Mouse (Mus musculus): ENCODE measurements around the gene Cept1. TPM values are rescaled to one million over a fixed set of nuclear protein-coding genes. Genes with fewer than 3 reads are reported as not detected.

Cept1 gene
- polyA plus RNA-seq, 1 experiment from 2014 or later = 45.6 TPM

GRCm38 (mm10) chr3:106464750-106465149 lies 82.9 kb downstream of the Cept1 start:
- no peak overlapping the region for H3K27ac ChIP-seq (ENCODE audit: low read depth, low read length)
- no peaks in the 10 kb centered on the region for H3K27me3 ChIP-seq (ENCODE audit: control insufficient read depth, insufficient read depth, low read length)
- H3K4me2 ChIP-seq (ENCODE audit: low read depth, low read length) = no peak overlapping the region
- WGBS = 84% methylated on average over 1 of the region's 1 CpGs
- H3K9ac ChIP-seq (replicated peaks; ENCODE audit: low read depth, low read length) = no peak overlapping the region
- no peaks in the 10 kb centered on the region for H3K9me3 ChIP-seq (ENCODE audit: control insufficient read depth, low read length)
- no peaks in the 10 kb centered on the region for H3K36me3 ChIP-seq (ENCODE audit: control insufficient read depth, insufficient read depth, low read length)
- H3K4me1 ChIP-seq (ENCODE audit: control insufficient read depth, insufficient read depth, low read length) = no peaks in the 10 kb centered on the region
- ATAC-seq (ENCODE audit: low read depth) = no peak
- no peak overlapping the region for H3K4me3 ChIP-seq (ENCODE audit: low read depth, low read length)

GRCm38 (mm10) chr3:106462493-106462892 lies 85.1 kb downstream of the Cept1 start:
- 68% methylated on average over 3 of the region's 3 CpGs for WGBS

GRCm38 (mm10) chr3:106462059-106462470 lies 85.5 kb downstream of the Cept1 start:
- no peak for ATAC-seq (ENCODE audit: low read depth)
- Histone ChIP-seq H3K4me2 (ENCODE audit: low read depth, low read length) (no peak overlapping the region), H3K9ac (replicated peaks; ENCODE audit: low read depth, low read length) (no peak overlapping the region), H3K36me3 (ENCODE audit: control insufficient read depth, insufficient read depth, low read length) (no peaks in the 10 kb centered on the region), H3K9me3 (ENCODE audit: control insufficient read depth, low read length) (no peaks in the 10 kb centered on the region), H3K27me3 (ENCODE audit: control insufficient read depth, insufficient read depth, low read length) (no peaks in the 10 kb centered on the region), H3K27ac (ENCODE audit: low read depth, low read length) (no peak overlapping the region), H3K4me1 (ENCODE audit: control insufficient read depth, insufficient read depth, low read length) (no peaks in the 10 kb centered on the region), H3K4me3 (ENCODE audit: low read depth, low read length) (no peak overlapping the region)
- 99% methylated on average over 2 of the region's 2 CpGs for WGBS

More at GRCm38 (mm10) chr3:106462493-106462892, 85.1 kb downstream of the Cept1 start:
- Histone ChIP-seq H3K27me3 (ENCODE audit: control insufficient read depth, insufficient read depth, low read length) (no peaks in the 10 kb centered on the region), H3K4me1 (ENCODE audit: control insufficient read depth, insufficient read depth, low read length) (no peaks in the 10 kb centered on the region), H3K36me3 (ENCODE audit: control insufficient read depth, insufficient read depth, low read length) (no peaks in the 10 kb centered on the region), H3K27ac (ENCODE audit: low read depth, low read length) (no peak overlapping the region), H3K4me3 (ENCODE audit: low read depth, low read length) (no peak overlapping the region), H3K4me2 (ENCODE audit: low read depth, low read length) (no peak overlapping the region), H3K9ac (replicated peaks; ENCODE audit: low read depth, low read length) (no peak overlapping the region), H3K9me3 (ENCODE audit: control insufficient read depth, low read length) (no peaks in the 10 kb centered on the region)
- ATAC-seq (ENCODE audit: low read depth) = no peak

- Histone ChIP-seq H3K27me3 (ENCODE audit: control insufficient read depth, insufficient read depth, low read length) (no peaks in the 10 kb centered on the region), H3K36me3 (ENCODE audit: control insufficient read depth, insufficient read depth, low read length) (no peaks in the 10 kb centered on the region), H3K9ac (replicated peaks; ENCODE audit: low read depth, low read length) (no peak overlapping the region), H3K9me3 (ENCODE audit: control insufficient read depth, low read length) (no peaks in the 10 kb centered on the region), H3K4me3 (ENCODE audit: low read depth, low read length) (no peak overlapping the region), H3K4me2 (ENCODE audit: low read depth, low read length) (no peak overlapping the region), H3K4me1 (ENCODE audit: control insufficient read depth, insufficient read depth, low read length) (no peaks in the 10 kb centered on the region), H3K27ac (ENCODE audit: low read depth, low read length) (no peak overlapping the region)
- 79% methylated on average over 2 of the region's 2 CpGs for WGBS
- ATAC-seq (ENCODE audit: low read depth) = no peak
Observed at GRCm38 (mm10) chr3:106457298-106457869, 90.2 kb downstream of the Cept1 start.

GRCm38 (mm10) chr3:106452616-106453015 lies 95.0 kb downstream of the Cept1 start:
- WGBS = 77% methylated on average over 4 of the region's 4 CpGs
- H3K36me3 ChIP-seq (ENCODE audit: control insufficient read depth, insufficient read depth, low read length) = no peaks in the 10 kb centered on the region
- H3K4me3 ChIP-seq (ENCODE audit: low read depth, low read length) = no peak overlapping the region
- H3K4me2 ChIP-seq (ENCODE audit: low read depth, low read length) = no peak overlapping the region
- no peaks in the 10 kb centered on the region for H3K4me1 ChIP-seq (ENCODE audit: control insufficient read depth, insufficient read depth, low read length)
- no peak for ATAC-seq (ENCODE audit: low read depth)
- no peaks in the 10 kb centered on the region for H3K9me3 ChIP-seq (ENCODE audit: control insufficient read depth, low read length)
- no peak overlapping the region for H3K27ac ChIP-seq (ENCODE audit: low read depth, low read length)
- H3K9ac ChIP-seq (replicated peaks; ENCODE audit: low read depth, low read length) = no peak overlapping the region
- no peaks in the 10 kb centered on the region for H3K27me3 ChIP-seq (ENCODE audit: control insufficient read depth, insufficient read depth, low read length)

Other genes starting within 250 kb of the Cept1 start
- gene Chil6, start 141.6 kb downstream of the Cept1 start, polyA plus RNA-seq (2014; fragmentation: Nextera tagmentation; extraction: Ambion mirVana) = not detected in 2 replicates
- 0.17 and 0.42 TPM in 2 replicates for gene Dennd2d, start 65.4 kb downstream of the Cept1 start, polyA plus RNA-seq (2014; fragmentation: Nextera tagmentation; extraction: Ambion mirVana)
- gene Dram2, start within 50 bp of the Cept1 start, polyA plus RNA-seq (2014; fragmentation: Nextera tagmentation; extraction: Ambion mirVana) = 63.9 and 75.8 TPM in 2 replicates
- gene Lrif1, start 137.2 kb upstream of the Cept1 start, polyA plus RNA-seq (2014; fragmentation: Nextera tagmentation; extraction: Ambion mirVana) = 19.5 and 20.7 TPM in 2 replicates
- gene Cd53, start 242.3 kb upstream of the Cept1 start, polyA plus RNA-seq (2014; fragmentation: Nextera tagmentation; extraction: Ambion mirVana) = 2.3 and 6.3 TPM in 2 replicates

All from neural tube, embryonic 14.5 days (tissue).